Mouse (Mus musculus) heart, postnatal 0 days (tissue): ENCODE data around the gene Slc6a9.

Source experiments
- CTCF ChIP-seq: IDR thresholded peaks from 2 replicates; pipeline ENCODE4 v1.5.1; 2016; ENCODE audit warnings: antibody characterized with exemption, control low read depth, low read depth
- EP300 ChIP-seq: IDR thresholded peaks from 2 replicates; pipeline ENCODE4 v1.6.1; 2016; ENCODE audit warnings: antibody characterized with exemption, low read depth

- TF ChIP-seq CTCF (no peak), EP300 (no peak)
Measured at GRCm38 (mm10) chr4:117915489-117916105, 81.3 kb downstream of the Slc6a9 start.
